Mouse (Mus musculus): ENCODE measurements around the gene Plch2. TPM values are rescaled to one million over a fixed set of nuclear protein-coding genes. Genes with fewer than 3 reads are reported as not detected.

Plch2 gene
- polyA plus RNA-seq, 1 experiment from 2014 or later: 0.43 TPM

DNA sequence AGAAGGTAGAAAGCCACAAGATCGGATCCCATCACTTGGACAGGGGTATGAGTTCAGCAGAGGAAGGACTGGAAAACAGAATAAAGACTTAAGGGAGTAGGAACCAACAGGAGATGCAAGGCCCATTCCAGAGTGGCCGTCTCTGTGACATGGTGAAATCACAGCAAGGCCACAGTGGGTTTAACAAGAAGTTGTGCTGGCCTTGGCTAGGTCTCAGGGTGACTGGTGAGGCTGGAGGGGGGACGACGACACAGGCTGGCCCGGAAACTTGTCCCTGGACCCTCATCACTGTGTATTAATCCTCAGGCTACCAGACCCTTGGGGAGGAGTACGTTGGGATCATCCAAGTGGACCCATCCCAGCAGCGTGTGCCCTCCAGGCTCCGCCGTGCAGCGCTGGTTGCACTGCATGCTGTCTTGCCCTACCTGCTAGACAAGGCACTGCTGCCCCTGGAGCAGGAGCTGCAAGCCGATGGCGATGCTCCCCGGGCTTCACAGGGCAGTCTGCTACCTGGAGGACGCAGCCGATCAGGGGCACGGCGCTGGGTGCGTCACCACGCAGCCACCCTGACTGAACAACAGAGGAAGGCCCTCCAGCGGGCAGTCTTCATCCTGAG is 11.9 kb upstream of the Plch2 start:
- WGBS: 93% methylated on average over 20 of the region's 20 CpGs
- H3K27ac ChIP-seq (ENCODE audit: low read depth, low read length): no peak overlapping the region
- no peaks in the 10 kb centered on the region for H3K9me3 ChIP-seq (ENCODE audit: control insufficient read depth, low read length)
- DNase-seq (ENCODE audit: low spot score) (no peak), ATAC-seq (replicated peaks; ENCODE audit: low FRiP score) (no peak)
- H3K4me1 ChIP-seq (replicated peaks; ENCODE audit: control insufficient read depth, insufficient read depth, low read length): peaks cover 14% of the 10 kb centered on the region
- no peak overlapping the region for H3K9ac ChIP-seq (ENCODE audit: low read depth, low read length)
- H3K36me3 ChIP-seq (ENCODE audit: control insufficient read depth, insufficient read depth, low read length): peaks cover 28% of the 10 kb centered on the region
- H3K4me2 ChIP-seq: peak overlapping the region; percentile 89; the same call in 1 of the 2 replicates
- no peaks in the 10 kb centered on the region for H3K27me3 ChIP-seq (replicated peaks; ENCODE audit: control insufficient read depth, insufficient read depth, low read length)
- H3K4me3 ChIP-seq (ENCODE audit: low read depth, low read length): peak overlapping the region; percentile 80

DNA sequence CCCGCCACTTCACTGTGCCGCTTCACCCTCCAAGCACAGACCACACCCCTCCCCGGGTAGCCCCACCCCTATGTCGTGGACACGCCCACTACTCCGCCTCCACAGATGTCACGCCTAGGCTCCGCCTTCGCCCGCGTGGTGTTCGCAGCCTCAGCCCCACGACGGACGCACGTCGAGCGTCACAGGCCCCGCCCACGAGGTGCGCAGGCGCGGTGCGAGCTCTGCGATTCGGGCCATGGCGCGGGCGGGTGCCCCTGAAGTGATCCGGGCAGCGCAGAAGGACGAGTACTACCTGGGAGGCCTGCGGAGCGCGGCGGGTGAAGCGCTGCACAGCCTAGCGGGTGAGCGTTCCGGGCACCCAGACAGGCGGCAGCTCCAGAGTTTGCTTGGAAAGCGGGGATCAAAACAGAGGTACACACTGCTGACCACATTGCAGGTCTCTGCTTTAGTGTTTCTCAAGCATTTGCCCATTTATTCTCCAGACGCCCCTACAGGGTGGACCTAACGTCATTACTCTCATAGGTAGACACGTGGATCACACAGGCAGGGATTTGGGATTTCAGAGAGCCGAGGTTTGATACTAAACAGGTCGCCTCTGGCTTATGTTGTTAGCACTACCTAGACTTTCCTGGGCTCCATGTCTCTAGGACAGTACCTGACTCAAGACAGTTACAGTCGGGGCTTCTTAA is 10.4 kb upstream of the Plch2 start, which contains the start of gene Pex10:
Pex10 (plus strand) TSS at position 183 of the 689 bp plus-strand sequence.
- ATAC-seq (replicated peaks; ENCODE audit: low FRiP score) (peak; percentile 93), DNase-seq (ENCODE audit: low spot score) (peak; percentile 99)
- peak within 1 kb of the TSS; percentile 80 for H3K4me3 ChIP-seq (ENCODE audit: low read depth, low read length)
- H3K36me3 ChIP-seq (ENCODE audit: control insufficient read depth, insufficient read depth, low read length): peaks cover 20% of the 10 kb centered on the region
- under 1% methylated on average over 48 of the region's 48 CpGs for WGBS
- H3K9me3 ChIP-seq (ENCODE audit: control insufficient read depth, low read length): no peaks in the 10 kb centered on the region
- peak within 1 kb of the TSS; percentile 89 for H3K4me2 ChIP-seq
- H3K4me1 ChIP-seq (replicated peaks; ENCODE audit: control insufficient read depth, insufficient read depth, low read length): peaks cover 14% of the 10 kb centered on the region
- no peaks in the 10 kb centered on the region for H3K27me3 ChIP-seq (replicated peaks; ENCODE audit: control insufficient read depth, insufficient read depth, low read length)
- peak within 1 kb of the TSS; percentile 88 for H3K9ac ChIP-seq (ENCODE audit: low read depth, low read length)
- peak within 1 kb of the TSS; percentile 64 for H3K27ac ChIP-seq (ENCODE audit: low read depth, low read length)

GRCm38 (mm10) chr4:155065970-155066833 is 9.6 kb upstream of the Plch2 start:
- H3K4me2 ChIP-seq: peak overlapping the region; percentile 89
- peak overlapping the region; percentile 64 for H3K27ac ChIP-seq (ENCODE audit: low read depth, low read length)
- H3K4me1 ChIP-seq (replicated peaks; ENCODE audit: control insufficient read depth, insufficient read depth, low read length): peaks cover 14% of the 10 kb centered on the region
- peak overlapping the region; percentile 61 for H3K9ac ChIP-seq (ENCODE audit: low read depth, low read length)
- peak; percentile 61 for ATAC-seq (replicated peaks; ENCODE audit: low FRiP score)
- WGBS: 4% methylated on average over 15 of the region's 15 CpGs
- DNase-seq (ENCODE audit: low spot score): peak; percentile 79
- H3K4me3 ChIP-seq (ENCODE audit: low read depth, low read length): peak overlapping the region; percentile 80
- peaks cover 12% of the 10 kb centered on the region for H3K36me3 ChIP-seq (ENCODE audit: control insufficient read depth, insufficient read depth, low read length)
- H3K27me3 ChIP-seq (replicated peaks; ENCODE audit: control insufficient read depth, insufficient read depth, low read length): no peaks in the 10 kb centered on the region
- no peaks in the 10 kb centered on the region for H3K9me3 ChIP-seq (ENCODE audit: control insufficient read depth, low read length)

- WGBS: 64% methylated on average over 2 of the region's 2 CpGs
- H3K9ac ChIP-seq (ENCODE audit: low read depth, low read length): no peak overlapping the region
- no peak overlapping the region for H3K27ac ChIP-seq (ENCODE audit: low read depth, low read length)
- DNase-seq (ENCODE audit: low spot score) (no peak), ATAC-seq (replicated peaks; ENCODE audit: low FRiP score) (no peak)
- peaks cover 14% of the 10 kb centered on the region for H3K4me1 ChIP-seq (replicated peaks; ENCODE audit: control insufficient read depth, insufficient read depth, low read length)
- H3K4me3 ChIP-seq (ENCODE audit: low read depth, low read length): no peak overlapping the region
- no peaks in the 10 kb centered on the region for H3K9me3 ChIP-seq (ENCODE audit: control insufficient read depth, low read length)
- 0 out of 2 replicates have a peak, but pooled peaks cover 2% of the 10 kb centered on the region for H3K36me3 ChIP-seq (ENCODE audit: control insufficient read depth, insufficient read depth, low read length)
- no peaks in the 10 kb centered on the region for H3K27me3 ChIP-seq (replicated peaks; ENCODE audit: control insufficient read depth, insufficient read depth, low read length)
- H3K4me2 ChIP-seq: no peak overlapping the region
These were observed 7.9 kb upstream of the Plch2 start for GRCm38 (mm10) chr4:155064474-155064873.

DNA sequence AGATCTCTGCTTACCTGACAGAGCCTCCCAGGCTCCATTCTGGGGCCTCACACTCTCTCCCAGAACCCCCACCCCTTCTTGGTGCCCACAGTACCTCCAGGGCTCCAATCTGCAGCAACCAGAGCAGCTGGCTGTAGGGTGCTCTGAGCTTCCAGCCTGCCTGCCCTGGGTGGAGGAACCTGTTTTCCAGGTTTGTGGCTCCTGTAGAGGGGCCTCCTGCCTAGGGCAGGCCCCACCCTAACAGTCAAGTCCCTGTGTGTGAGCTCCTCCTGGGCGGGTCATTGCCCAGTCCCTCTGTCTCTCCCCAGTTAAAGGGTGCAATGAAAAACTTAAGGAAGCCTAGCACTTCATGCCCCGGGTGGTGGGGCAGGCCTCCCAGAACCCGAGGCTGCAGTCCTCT is 7.3 kb upstream of the Plch2 start:
- ATAC-seq (replicated peaks; ENCODE audit: low FRiP score) (no peak), DNase-seq (ENCODE audit: low spot score) (no peak)
- H3K9ac ChIP-seq (ENCODE audit: low read depth, low read length): 0 out of 2 replicates have a peak overlapping the region, but pooled peaks have one; percentile 39
- 27% methylated on average over 3 of the region's 3 CpGs for WGBS
- no peaks in the 10 kb centered on the region for H3K27me3 ChIP-seq (replicated peaks; ENCODE audit: control insufficient read depth, insufficient read depth, low read length)
- H3K36me3 ChIP-seq (ENCODE audit: control insufficient read depth, insufficient read depth, low read length): 0 out of 2 replicates have a peak, but pooled peaks cover 2% of the 10 kb centered on the region
- H3K9me3 ChIP-seq (ENCODE audit: control insufficient read depth, low read length): no peaks in the 10 kb centered on the region
- peaks cover 14% of the 10 kb centered on the region for H3K4me1 ChIP-seq (replicated peaks; ENCODE audit: control insufficient read depth, insufficient read depth, low read length)
- no peak overlapping the region for H3K4me2 ChIP-seq
- no peak overlapping the region for H3K27ac ChIP-seq (ENCODE audit: low read depth, low read length)
- H3K4me3 ChIP-seq (ENCODE audit: low read depth, low read length): no peak overlapping the region

DNA sequence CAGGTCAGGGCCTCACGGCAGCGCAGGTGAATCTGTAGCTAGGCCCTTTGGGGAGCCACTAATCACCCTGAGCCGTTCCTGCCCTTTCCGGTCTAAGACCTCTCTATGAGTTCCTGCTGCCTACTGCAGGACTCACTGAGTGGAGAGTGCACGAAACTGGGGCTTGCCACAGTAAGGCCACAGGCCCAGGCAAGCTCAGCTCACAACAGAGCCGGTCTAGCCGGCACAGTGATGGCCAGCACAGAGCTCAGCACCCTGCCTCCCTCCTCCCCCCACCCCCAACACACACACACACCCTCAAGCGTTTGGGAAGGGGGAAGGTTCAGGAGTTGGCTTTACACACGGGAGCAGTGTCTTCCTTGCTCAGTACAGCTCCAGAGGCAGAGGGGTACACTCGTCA is 1.7 kb upstream of the Plch2 start:
- Histone ChIP-seq H3K27me3 (replicated peaks; ENCODE audit: control insufficient read depth, insufficient read depth, low read length) (0 out of 2 replicates have a peak, but pooled peaks cover 3% of the 10 kb centered on the region), H3K4me3 (ENCODE audit: low read depth, low read length) (no peak overlapping the region), H3K36me3 (ENCODE audit: control insufficient read depth, insufficient read depth, low read length) (no peaks in the 10 kb centered on the region), H3K9me3 (ENCODE audit: control insufficient read depth, low read length) (no peaks in the 10 kb centered on the region), H3K9ac (ENCODE audit: low read depth, low read length) (no peak overlapping the region), H3K4me1 (replicated peaks; ENCODE audit: control insufficient read depth, insufficient read depth, low read length) (no peaks in the 10 kb centered on the region), H3K4me2 (no peak overlapping the region), H3K27ac (ENCODE audit: low read depth, low read length) (no peak overlapping the region)
- 43% methylated on average over 10 of the region's 10 CpGs for WGBS
- ATAC-seq (replicated peaks; ENCODE audit: low FRiP score) (no peak), DNase-seq (ENCODE audit: low spot score) (no peak)

GRCm38 (mm10) chr4:155050116-155050515 is 6.5 kb downstream of the Plch2 start:
- Histone ChIP-seq H3K4me1 (replicated peaks; ENCODE audit: control insufficient read depth, insufficient read depth, low read length) (no peaks in the 10 kb centered on the region), H3K9me3 (ENCODE audit: control insufficient read depth, low read length) (no peaks in the 10 kb centered on the region), H3K27me3 (replicated peaks; ENCODE audit: control insufficient read depth, insufficient read depth, low read length) (peaks cover 6% of the 10 kb centered on the region), H3K4me3 (ENCODE audit: low read depth, low read length) (no peak overlapping the region), H3K4me2 (no peak overlapping the region), H3K27ac (ENCODE audit: low read depth, low read length) (no peak overlapping the region), H3K9ac (ENCODE audit: low read depth, low read length) (no peak overlapping the region), H3K36me3 (ENCODE audit: control insufficient read depth, insufficient read depth, low read length) (no peaks in the 10 kb centered on the region)
- WGBS: 74% methylated on average over 7 of the region's 7 CpGs
- ATAC-seq (replicated peaks; ENCODE audit: low FRiP score) (no peak), DNase-seq (ENCODE audit: low spot score) (no peak)

- 76% methylated on average over 14 of the region's 14 CpGs for WGBS
- Histone ChIP-seq H3K4me3 (ENCODE audit: low read depth, low read length) (no peak overlapping the region), H3K9me3 (ENCODE audit: control insufficient read depth, low read length) (no peaks in the 10 kb centered on the region), H3K4me2 (no peak overlapping the region), H3K9ac (ENCODE audit: low read depth, low read length) (no peak overlapping the region), H3K4me1 (replicated peaks; ENCODE audit: control insufficient read depth, insufficient read depth, low read length) (no peaks in the 10 kb centered on the region), H3K27ac (ENCODE audit: low read depth, low read length) (no peak overlapping the region), H3K27me3 (replicated peaks; ENCODE audit: control insufficient read depth, insufficient read depth, low read length) (peaks cover 41% of the 10 kb centered on the region), H3K36me3 (ENCODE audit: control insufficient read depth, insufficient read depth, low read length) (no peaks in the 10 kb centered on the region)
- ATAC-seq (replicated peaks; ENCODE audit: low FRiP score) (no peak), DNase-seq (ENCODE audit: low spot score) (no peak)
These were observed 9.9 kb downstream of the Plch2 start for GRCm38 (mm10) chr4:155046636-155047035.
